Mouse (Mus musculus) embryo, embryonic 10.5 days (tissue): ENCODE results near the gene Cd36.

ENCODE experiments used
- DNase-seq: peaks from one replicate; pipeline ENCODE4 v3.0.0-alpha.2; 2015; ENCODE audit warnings: low spot score

Gene Cd36

GRCm38 (mm10) chr5:17857871-17858270 is 30.7 kb downstream of the Cd36 start:
- no peak for DNase-seq

GRCm38 (mm10) chr5:17857262-17857661 is 31.3 kb downstream of the Cd36 start:
- no peak for DNase-seq

GRCm38 (mm10) chr5:17854127-17854923 is 34.3 kb downstream of the Cd36 start:
- DNase-seq = no peak

- no peak for DNase-seq
Observed at GRCm38 (mm10) chr5:17850582-17850981, 38.0 kb downstream of the Cd36 start.

- DNase-seq = no peak
Observed at GRCm38 (mm10) chr5:17849582-17849981, 39.0 kb downstream of the Cd36 start.

- no peak for DNase-seq
Observed at GRCm38 (mm10) chr5:17848733-17849132, 39.9 kb downstream of the Cd36 start.

GRCm38 (mm10) chr5:17848267-17848666 is 40.3 kb downstream of the Cd36 start:
- no peak for DNase-seq

GRCm38 (mm10) chr5:17843921-17844320 is 44.7 kb downstream of the Cd36 start:
- no peak for DNase-seq

GRCm38 (mm10) chr5:17843316-17843715 is 45.3 kb downstream of the Cd36 start:
- DNase-seq = no peak

- DNase-seq = no peak
Observed at GRCm38 (mm10) chr5:17842111-17842729, 46.4 kb downstream of the Cd36 start.

GRCm38 (mm10) chr5:17839549-17839948 is 49.1 kb downstream of the Cd36 start:
- DNase-seq = no peak

GRCm38 (mm10) chr5:17836408-17836807 is 52.2 kb downstream of the Cd36 start:
- DNase-seq = no peak

GRCm38 (mm10) chr5:17835302-17836097 is 53.1 kb downstream of the Cd36 start:
- DNase-seq = no peak

GRCm38 (mm10) chr5:17833797-17834196 is 54.8 kb downstream of the Cd36 start:
- DNase-seq = no peak

- no peak for DNase-seq
Observed at GRCm38 (mm10) chr5:17830536-17830935, 58.1 kb downstream of the Cd36 start.

GRCm38 (mm10) chr5:17828713-17829544 is 59.7 kb downstream of the Cd36 start:
- DNase-seq = no peak

- no peak for DNase-seq
Observed at GRCm38 (mm10) chr5:17821395-17821794, 67.2 kb downstream of the Cd36 start.

GRCm38 (mm10) chr5:17820239-17820999 is 68.2 kb downstream of the Cd36 start:
- DNase-seq = no peak

GRCm38 (mm10) chr5:17816170-17816569 is 72.4 kb downstream of the Cd36 start:
- DNase-seq = peak; percentile 65

GRCm38 (mm10) chr5:17810336-17810735 is 78.3 kb downstream of the Cd36 start:
- no peak for DNase-seq

- DNase-seq = no peak
Observed at GRCm38 (mm10) chr5:17806774-17807377, 81.7 kb downstream of the Cd36 start.
